Mouse (Mus musculus): Measurements from ENCODE around the gene Fbxl7. TPM values are rescaled to one million over a fixed set of nuclear protein-coding genes. Genes with fewer than 3 reads are reported as not detected.

Fbxl7 gene
- total RNA-seq, 2 experiments from 2014 or later = 1.5 to 2.1 TPM

DNA sequence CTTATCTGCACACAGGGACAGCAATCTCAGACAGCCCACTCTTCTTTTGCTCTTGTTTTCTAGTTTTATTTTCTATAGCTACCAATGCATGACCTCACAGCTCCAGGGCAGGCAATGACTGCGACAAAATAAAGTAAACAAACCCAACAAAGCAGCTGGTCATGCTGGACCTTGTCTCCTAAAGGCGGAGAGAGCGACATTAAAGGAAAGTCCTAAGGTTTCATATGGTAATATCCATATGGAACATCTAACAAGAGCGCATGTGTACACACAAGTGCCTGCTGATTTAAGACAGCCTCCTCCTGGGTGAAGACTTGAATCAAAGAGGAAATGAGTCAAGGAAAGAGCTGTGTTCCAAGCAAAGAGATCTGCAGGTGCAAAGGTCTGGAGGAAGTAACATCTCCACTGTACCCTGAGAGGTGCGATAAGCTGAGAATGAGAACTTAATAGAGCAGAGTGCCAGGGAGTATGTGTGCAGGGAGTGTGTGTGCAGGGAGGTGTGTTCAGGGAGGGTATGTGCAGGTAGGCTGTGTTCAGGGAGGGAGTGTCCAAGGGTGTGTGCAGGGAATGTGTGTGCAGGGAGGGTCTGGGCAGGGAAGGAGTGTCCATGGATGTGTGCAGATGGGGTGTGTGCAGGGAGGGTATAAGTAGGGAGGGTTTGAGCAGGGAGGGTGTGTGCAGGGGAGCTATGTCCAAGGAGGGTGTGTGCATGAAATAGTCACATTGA, 193.3 kb downstream of the Fbxl7 start:
- no peak for DNase-seq (ENCODE audit: low spot score in 2 of 2)

DNA sequence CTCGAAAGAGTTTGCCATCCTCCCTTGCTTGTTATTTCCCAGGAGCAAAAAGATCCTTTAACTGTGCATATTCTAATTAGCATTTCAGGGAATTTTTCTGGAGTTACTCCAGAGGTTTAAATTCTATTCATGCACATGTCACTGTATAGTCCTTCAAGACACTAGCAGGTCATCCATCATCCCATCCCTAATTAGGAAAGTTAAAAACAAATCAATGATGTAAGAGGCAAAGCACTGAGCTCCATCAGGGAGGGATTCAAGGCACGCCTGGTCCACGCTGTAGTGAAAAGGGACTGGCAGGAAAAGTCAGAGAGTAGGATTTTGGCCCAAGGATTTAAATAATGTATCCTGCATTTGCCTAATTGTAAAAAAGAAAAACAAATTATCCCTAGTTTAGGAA, 202.3 kb downstream of the Fbxl7 start:
- no peak for DNase-seq (ENCODE audit: low spot score in 2 of 2)

DNA sequence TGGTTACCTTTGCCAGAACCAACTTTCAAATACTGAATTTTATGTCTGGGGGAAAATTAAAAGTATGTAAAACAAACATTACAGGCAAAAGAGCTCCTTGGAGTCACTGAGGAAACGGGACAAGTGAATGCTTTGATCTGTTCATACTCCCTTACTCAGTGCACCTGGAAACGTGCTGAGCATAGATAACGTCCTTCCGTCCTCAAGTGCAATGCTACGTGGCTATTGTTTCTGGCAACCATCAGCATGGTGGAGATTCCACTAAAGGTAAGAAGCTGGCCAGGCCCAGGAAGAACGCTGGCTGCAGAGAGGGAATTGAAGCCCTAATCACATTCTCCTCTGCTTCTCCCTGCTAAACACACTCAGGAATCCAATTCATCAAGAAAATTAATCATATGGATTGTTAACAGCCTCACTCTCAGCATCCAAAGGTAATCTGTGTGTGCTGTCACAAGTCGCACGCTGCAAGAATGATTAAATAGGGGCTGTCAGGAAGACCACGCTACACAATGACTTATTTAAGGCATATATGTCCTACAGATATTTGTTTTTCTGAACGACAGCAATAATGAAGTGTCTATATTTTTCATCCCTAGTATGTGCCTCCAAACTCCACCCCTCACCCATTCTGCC, 206.8 kb downstream of the Fbxl7 start:
- DNase-seq (ENCODE audit: low spot score in 2 of 2) = no peak

DNA sequence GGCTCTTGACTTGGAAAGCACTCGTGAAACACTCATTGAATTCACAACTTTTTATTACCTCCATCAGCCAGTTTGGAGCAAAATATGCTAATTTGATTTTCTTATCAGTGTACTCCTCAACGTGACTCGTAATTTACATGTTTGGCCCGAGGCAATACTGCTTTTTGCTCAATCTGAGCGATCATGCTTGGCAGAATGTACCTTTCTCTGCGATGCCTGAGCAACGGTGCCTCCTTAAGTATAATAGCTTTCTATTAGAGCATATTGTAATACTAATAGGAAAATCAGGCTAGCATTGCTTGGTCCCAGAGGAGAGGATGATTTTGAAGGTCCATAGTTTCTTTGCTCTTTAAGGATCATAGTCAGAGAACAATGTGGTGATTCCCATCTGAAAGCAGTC, 207.7 kb downstream of the Fbxl7 start:
- no peak for DNase-seq (ENCODE audit: low spot score in 2 of 2)

DNA sequence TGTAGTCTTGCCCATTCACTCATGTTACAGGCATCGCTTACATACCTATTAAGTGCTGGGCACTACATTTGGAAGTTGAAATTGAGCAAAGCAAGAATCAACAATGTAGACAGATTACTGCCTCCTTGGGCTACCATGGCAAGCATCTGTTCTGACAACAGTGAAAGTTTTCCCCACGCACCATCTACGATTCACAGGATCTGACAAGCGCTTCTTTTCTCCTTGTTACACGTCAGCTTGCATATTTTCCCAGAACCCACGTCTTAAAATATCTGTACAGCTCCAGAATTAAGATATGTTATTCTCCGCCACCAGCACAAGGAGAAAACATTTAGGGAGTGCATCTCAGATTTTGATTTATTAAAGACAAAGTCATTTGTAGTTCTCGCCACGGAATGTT, 213.1 kb downstream of the Fbxl7 start:
- DNase-seq (ENCODE audit: low spot score in 2 of 2) = peak in 1 of 2 experiments; percentile 7

DNA sequence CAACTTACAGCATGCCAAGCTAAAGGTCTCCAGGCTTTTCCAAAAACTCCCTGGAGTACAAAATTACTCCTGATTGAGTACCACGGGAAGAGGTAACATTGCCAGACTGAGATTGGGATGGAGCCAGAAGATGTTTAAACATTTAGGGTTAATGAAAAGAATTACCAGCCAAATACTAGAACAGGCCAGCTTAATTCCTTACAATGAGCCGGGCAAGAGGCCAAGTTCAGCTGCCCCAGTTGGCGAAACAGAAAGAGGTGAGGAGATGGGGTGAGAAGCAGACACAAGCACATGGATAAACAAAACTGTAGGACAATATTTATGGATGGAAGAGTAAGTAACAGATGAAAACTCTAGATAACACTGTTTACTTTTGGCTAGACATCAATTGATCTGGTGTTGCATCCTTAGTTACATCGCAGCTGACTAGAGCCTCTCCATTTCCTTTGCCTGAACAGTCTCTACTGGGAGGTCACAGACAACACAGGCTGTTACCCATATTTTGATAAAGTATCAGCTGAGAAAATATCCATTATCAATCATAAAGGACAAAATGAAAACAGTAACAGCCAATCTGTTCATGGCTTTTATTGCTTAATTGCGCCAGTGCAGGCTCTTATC, 222.0 kb downstream of the Fbxl7 start:
- DNase-seq (ENCODE audit: low spot score in 2 of 2) = no peak

DNA sequence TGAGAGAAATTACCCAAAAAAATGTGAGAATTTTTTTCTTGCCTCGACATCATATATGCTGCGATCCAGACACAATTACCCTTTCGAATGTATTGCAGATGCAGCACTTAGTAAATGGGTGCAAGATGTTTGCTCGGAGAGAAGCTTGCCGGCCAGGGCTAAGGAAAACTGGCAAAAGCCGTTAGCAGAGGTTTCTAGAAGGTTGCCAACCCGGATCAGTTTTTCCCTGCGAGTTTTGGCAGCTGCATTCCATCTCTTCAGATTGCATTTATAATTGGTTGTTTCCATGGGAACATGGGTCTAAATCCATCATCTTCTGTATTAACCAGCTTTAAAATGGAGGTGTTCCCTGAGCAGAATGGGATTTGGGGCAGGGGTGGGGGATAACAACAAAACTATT, 240.4 kb downstream of the Fbxl7 start:
- peak in 1 of 2 experiments; percentile 10 for DNase-seq (ENCODE audit: low spot score in 2 of 2)

DNA sequence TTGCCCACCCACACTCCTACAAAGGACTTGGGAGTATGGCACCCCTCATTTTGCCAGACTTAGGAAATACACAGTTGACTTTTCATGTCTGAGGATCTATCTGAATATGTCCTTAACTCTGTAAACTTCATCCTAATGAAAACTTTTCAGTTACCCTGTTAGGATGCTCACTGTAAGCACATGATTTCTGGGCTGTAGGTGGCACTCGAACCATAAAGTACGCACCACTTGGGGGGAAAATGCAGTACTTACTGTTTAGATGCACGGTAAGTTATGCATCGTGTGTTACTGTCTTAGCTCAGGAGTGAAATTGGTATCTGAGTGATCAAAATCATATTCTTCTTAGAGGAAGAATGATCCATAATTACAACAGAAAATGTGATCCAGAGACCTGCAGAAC, 252.8 kb downstream of the Fbxl7 start:
- DNase-seq (ENCODE audit: low spot score in 2 of 2) = no peak

DNA sequence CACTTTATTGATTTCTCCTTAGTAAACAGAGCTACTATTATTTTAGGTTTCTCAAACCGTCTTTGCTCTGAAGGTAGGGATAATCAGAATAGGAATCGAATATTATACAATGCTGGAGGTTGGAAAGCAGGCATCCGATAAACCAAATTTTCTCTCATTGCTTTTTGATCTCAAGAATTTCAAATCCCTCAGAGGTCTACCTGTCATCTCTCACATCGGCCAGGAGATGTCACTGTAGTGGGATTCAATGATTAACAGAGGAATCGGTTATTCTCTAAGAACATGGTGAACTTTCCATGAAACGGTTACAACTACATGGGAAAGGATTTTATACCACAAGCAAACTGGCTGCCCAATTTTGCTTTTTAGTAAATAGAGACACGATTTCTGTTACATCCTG, 255.7 kb downstream of the Fbxl7 start:
- DNase-seq (ENCODE audit: low spot score in 2 of 2) = peak in 1 of 2 experiments; percentile 12

DNA sequence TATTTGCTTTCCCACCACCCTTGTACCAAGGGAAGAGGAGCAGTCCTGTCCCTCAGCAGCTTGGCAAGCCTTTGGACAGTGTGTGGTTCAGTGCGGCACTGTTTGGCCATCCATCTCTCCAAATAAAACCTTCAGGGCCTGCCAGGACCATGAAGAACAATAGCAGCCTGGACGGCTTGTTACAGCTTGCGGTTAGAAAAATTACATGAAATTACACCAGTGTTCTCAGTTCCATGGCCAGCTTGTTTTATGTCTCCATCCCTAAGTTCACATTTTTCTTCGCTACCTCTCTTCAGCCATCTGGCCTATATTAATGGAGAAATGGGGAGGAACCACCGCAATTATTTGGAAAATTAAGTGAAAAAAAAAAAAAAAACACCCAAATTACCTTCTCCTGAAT, 259.8 kb downstream of the Fbxl7 start:
- DNase-seq (ENCODE audit: low spot score in 2 of 2) = no peak

DNA sequence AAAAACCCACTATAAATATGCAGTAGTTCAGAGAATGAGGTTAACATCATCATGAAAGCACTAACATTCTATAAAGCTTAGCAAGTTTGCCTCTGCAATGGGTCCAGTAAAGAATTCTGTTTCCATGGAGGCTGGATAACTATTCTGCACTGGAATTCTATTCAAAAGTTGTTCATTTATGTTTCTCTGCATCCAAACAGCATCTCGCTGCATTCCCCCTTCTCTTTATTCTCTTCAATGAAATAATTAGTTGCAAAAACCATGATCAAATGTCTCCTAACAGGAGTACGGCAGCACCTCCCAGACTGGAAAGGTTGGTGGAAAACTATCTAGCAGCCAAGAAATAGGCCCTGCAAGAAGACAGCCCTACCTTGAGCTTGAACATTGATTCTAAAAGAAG, 267.2 kb downstream of the Fbxl7 start:
- DNase-seq (ENCODE audit: low spot score in 2 of 2) = no peak

DNA sequence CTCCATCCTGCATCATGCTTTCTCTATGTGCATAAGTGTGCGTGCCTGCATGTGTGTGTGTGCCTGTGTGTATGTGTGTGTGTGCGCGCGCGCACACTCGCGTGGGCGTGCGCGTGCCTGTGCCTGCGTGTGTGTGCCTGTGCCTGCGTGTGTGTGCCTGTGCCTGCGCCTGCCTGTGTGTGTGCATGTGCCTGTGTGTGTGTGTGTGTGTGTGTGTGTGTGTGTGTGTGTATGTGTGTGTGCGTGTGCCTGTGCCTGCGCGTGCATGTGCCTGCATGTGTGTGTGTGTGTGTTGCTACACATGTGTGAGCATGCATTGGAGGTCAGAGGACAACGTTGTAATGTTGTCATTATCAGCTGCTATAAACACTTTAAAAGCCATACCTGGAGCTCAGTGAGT, 272.1 kb downstream of the Fbxl7 start:
- no peak for DNase-seq (ENCODE audit: low spot score in 2 of 2)

DNA sequence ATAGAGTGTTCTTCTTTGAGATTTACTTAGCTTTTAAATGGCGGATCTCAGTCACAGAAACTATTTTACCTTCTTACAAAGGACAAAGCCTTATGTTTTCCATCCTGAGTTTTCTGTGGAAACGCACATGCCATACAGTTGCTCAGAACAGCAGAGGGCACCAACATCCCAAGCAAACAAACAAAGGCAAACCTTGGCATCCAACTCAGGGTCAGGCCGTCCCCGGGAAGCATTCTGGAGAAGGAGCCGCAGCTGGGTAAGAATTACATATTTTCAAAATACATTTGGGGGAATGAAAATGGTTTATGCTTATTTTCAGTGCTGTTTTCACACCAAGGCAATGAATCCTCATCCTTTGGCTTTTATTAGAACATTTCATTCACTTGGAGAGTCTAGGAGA, 275.1 kb downstream of the Fbxl7 start:
- DNase-seq (ENCODE audit: low spot score in 2 of 2) = peak; percentile 27 to 39

DNA sequence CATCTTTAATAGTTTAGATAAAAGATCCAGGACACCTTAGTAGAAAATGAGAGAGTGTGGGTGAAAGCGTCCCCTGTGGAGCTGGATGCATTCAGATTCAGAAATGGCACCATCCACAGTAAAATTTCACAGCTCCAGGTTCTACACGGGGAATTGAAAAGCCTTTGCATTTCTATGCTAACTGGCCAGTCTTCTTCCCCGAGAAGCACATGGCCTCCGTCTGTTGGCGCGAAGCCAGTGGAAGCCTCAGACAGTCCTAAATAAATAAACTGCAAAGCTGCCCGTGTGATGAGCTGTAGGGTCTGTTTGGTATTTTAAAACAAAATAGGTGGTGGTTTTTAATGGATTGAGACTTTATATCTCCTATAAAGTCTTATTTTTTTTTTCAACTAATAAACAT, 276.2 kb downstream of the Fbxl7 start:
- DNase-seq (ENCODE audit: low spot score in 2 of 2) = peak in 1 of 2 experiments; percentile 9

DNA sequence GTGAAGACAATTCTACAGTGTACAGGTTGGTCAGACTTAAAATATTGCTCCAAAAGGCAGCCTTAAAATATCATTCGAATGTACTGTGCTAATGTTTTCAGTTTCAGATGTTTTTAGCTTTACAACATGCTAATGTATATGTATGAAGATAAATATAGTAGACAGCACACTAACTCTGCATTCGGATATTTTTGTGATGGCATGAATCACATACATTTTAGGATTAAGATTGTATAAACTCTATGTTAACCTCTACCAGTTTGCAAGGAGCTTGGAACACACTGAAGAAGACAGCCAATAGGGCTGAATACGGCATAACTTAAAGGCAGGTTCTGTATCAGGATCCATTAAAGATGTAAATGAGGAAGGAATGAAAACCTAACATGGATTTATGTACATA, 299.1 kb downstream of the Fbxl7 start:
- no peak for DNase-seq (ENCODE audit: low spot score in 2 of 2)

DNA sequence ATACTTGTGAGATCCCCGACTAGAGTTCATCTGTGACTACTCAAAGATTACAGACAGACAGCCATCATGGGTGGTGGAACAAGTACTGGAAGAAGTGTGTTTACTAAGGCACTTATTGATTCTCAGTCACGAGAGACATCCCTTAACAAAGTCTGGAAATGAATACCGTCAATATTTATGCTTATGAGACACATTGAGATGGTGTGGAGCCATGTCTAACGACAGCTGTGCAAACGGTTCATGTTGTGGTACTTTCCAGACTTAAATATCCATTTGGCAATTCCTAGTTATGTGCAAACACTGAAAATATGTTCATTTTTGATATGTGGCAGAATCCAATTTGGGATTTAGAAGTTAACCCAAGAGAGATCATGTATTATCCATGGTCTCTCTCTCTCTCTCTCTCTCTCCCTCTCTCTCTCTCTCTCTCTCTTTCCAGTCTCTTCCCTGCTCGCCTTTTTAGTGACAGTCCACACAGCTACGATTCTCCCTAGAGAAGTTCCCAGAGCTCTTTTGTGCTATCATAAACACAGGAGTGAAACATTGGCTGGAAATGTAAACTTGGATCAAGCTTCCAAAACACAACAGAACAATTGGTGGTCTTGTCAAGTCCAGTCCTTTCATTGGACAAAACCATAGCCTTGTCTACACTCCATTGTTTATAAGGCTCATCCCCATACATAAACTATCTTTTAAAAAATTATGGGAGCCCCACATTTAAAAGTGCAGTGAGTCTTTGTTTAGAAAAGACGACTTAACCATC, 315.3 kb downstream of the Fbxl7 start:
- no peak for DNase-seq (ENCODE audit: low spot score in 2 of 2)

DNA sequence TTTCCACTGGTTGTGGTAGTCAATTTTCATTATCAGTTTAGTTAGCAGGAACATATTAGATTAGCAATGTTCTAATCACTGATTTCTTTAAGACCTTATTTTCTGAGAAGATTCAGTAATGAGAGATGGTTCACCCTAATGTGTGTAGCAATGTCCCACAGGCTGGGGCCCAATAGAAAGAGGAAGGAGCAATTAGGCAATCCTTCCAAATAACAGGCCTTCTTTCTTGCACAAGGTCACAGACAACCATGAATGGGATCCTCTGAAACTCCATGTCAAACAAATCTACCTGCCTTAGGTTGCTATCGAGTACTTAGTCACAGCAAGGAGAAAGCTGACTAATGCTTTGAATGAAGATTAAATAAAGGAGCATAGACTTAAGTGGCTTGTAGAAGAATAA, 316.9 kb downstream of the Fbxl7 start:
- DNase-seq (ENCODE audit: low spot score in 2 of 2) = no peak

DNA sequence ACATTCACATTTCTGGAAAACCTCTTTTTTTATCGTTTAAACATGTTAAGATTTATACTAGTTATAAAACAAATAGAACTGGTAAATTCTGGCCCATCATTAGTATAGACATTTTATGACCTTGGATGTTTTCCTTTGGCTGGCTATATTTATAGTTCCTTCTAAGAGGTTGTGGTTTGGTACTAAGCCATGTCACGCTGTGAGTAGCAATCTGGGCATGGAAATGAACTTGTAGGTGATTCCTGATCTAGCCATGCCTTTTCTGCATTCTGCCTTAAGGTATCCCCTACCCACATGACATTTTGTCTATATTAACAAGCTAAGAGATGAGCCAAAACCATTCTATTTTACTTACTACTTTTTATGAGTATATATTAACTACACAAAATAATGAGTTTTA, 329.3 kb downstream of the Fbxl7 start:
- no peak for DNase-seq (ENCODE audit: low spot score in 2 of 2)

DNA sequence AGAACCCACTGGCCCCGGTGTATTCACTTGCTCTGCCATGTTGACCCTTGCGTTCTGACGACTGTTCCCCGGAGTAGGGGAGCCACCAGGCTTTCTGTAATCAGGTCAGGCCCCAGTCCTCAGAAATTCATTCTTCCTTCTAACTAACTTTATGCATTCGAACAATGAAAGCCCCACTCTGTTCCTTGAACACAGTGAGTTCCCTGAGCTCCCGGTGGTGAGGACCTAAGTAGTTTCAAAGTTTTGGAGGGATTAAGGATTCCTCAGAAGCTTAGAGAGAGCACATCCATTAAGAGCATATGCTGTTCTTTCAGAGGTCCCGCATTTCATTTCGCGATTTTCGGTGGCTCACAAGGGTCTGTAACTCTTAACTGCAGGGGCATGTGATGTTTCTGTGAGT, 341.8 kb downstream of the Fbxl7 start:
- no peak for DNase-seq (ENCODE audit: low spot score in 2 of 2)

DNA sequence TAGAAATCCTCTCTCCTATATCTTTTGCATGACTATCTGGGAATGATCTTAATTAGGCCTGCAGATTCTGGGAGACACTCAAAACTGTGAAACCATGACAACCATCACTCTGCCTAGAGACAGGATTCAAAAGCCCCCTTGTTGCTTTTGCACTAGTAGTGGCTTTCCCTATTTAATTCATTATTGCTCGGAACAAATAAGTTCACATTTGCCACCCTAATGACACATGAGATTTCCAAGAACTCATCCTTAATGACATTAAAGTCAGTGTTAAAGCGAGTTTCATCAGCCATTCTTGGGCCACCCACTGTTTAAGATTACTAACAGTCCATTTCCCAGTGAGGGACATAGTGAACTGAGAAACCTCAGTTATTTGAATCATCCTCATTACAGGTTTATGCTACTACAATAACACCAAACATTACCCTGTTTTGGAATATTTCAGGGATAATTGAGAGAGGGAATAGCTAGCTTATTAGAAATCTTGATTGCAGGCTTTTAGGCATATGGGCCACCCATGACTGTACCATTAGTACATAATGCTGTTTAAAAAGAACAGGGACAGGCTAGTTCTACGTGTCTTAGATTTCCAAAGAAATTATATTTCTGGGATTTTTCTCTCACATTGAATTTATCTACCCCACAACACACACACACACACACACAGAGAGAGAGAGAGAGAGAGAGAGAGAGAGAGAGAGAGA, 361.2 kb downstream of the Fbxl7 start:
- DNase-seq (ENCODE audit: low spot score in 2 of 2) = no peak

DNA sequence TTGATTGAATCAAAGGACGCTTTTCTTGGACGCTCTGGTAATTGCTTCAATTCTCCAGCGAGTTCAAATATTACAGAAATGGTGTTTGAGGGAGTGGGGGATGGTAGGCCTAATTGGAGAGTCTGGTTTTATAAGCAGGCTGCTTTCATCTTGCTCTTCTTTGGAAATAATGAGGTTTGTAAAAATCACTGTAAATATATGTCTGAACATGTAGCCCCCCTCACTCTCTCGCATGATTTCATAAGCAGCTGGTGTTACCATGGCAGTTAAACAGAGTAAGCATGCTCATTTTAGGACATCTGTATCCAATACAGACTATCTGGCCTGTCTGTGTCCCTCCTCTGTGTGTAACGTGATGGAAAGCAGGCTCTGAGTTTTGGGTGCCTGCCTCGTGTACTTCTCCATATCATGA, 376.2 kb downstream of the Fbxl7 start:
- DNase-seq (ENCODE audit: low spot score in 2 of 2) = no peak

Measured in left cerebral cortex, adult 18-20 months (tissue).